Mouse (Mus musculus) kidney, postnatal 0 days (tissue): ENCODE results near the gene Gm3115. TPM values are rescaled to one million over a fixed set of nuclear protein-coding genes. Genes with fewer than 3 reads are reported as not detected.
"Not testable (repeated sequence)": the region's sequence is repeated elsewhere in the genome, so short reads cannot be mapped to it uniquely, and the experiment has no call there.

Experiments
- ATAC-seq: fragments of 200-750 bp; cut with Nextera tagmentation; replicated peaks from 2 replicates; pipeline ENCODE4 v1.8.0; 2017; ENCODE audit warnings: low read depth, moderate number of reproducible peaks, moderate TSS enrichment, moderate library complexity; ENCODE audit not compliant: low FRiP score
- DNase-seq: peaks from one replicate; pipeline ENCODE4 v3.0.0-alpha.2; 2016; ENCODE audit warnings: low spot score
- H3K27ac ChIP-seq: fragments of 300-500 bp; sonication (generic); 2 replicates; pipeline ENCODE4 v1.5.1; 2014; ENCODE audit warnings: mild to moderate bottlenecking
- H3K27me3 ChIP-seq: fragments of 300-500 bp; sonication (generic); 2 replicates; pipeline ENCODE4 v1.6.1; 2014; ENCODE audit warnings: low read length, mixed read lengths; ENCODE audit not compliant: insufficient read depth
- H3K36me3 ChIP-seq: fragments of 300-500 bp; sonication (generic); 2 replicates; pipeline ENCODE4 v1.6.1; 2014; ENCODE audit warnings: low read length, mixed read lengths; ENCODE audit not compliant: insufficient read depth
- H3K4me1 ChIP-seq: fragments of 300-500 bp; sonication (generic); replicated peaks from 2 replicates; pipeline ENCODE4 v1.6.1; 2014; ENCODE audit warnings: antibody characterized with exemption, low read length, mixed read lengths; ENCODE audit not compliant: insufficient read depth
- H3K4me2 ChIP-seq: fragments of 300-500 bp; sonication (generic); 2 replicates; pipeline ENCODE4 v1.6.1; 2014; ENCODE audit warnings: mild to moderate bottlenecking, low read length, moderate library complexity, mixed read lengths
- H3K4me3 ChIP-seq: fragments of 300-500 bp; sonication (generic); replicated peaks from 2 replicates; pipeline ENCODE4 v1.5.1; 2014; ENCODE audit warnings: low read depth, low read length
- H3K9ac ChIP-seq: fragments of 300-500 bp; sonication (generic); 2 replicates; pipeline ENCODE4 v1.6.1; 2014; ENCODE audit warnings: low read depth, low read length
- H3K9me3 ChIP-seq: fragments of 300-500 bp; sonication (generic); replicated peaks from 2 replicates; pipeline ENCODE4 v1.6.1; 2016; ENCODE audit warnings: low read length, inconsistent platforms, mixed read lengths
- WGBS: fragments of 180-500 bp; shearing (Covaris S2); extraction: QIAGEN DNeasy Blood & Tissue Kit; methylation state at CpG from one replicate; pipeline ENCODE4 v1.1.7; 2014; 5-methylcytosine and 5-hydroxymethylcytosine counted together
- polyA plus RNA-seq: library from polyadenylated mRNA; unstranded; fragments of >200 nt; fragmentation: Nextera tagmentation; extraction: Ambion mirVana; gene quantifications from 2 replicates; pipeline ENCODE4 v1.2.1, GENCODE M21; 2015

Gm3115 gene
- not detected in 2 replicates for polyA plus RNA-seq

- H3K9me3 ChIP-seq, H3K36me3 ChIP-seq, ATAC-seq, H3K4me3 ChIP-seq, H3K9ac ChIP-seq, H3K27ac ChIP-seq, H3K4me2 ChIP-seq, H3K4me1 ChIP-seq, DNase-seq, H3K27me3 ChIP-seq: not testable (repeated sequence)
- WGBS: 65% methylated on average over 3 of the region's 3 CpGs
Measured at GRCm38 (mm10) chr14:4083820-4084219, at the start of gene Gm3115. Gene Gm3115, plus strand, starts transcription at chr14:4084120.

- Histone ChIP-seq H3K4me3 (peak within 1 kb of the TSS; percentile 16; the same call in 1 of the 2 replicates), H3K4me2 (peak within 1 kb of the TSS; percentile 49)
- not testable (repeated sequence) for H3K9me3 ChIP-seq, ATAC-seq, H3K27ac ChIP-seq, H3K27me3 ChIP-seq, H3K4me1 ChIP-seq, H3K9ac ChIP-seq, H3K36me3 ChIP-seq
- DNase-seq: peak; percentile 0
- 5% methylated on average over 34 of the region's 37 CpGs for WGBS
Measured at GRCm38 (mm10) chr14:4110426-4110825, 26.5 kb downstream of the Gm3115 start, which contains the start of gene Gm8108. Gene Gm8108, plus strand, starts transcription at chr14:4110526.

- ATAC-seq, H3K4me3 ChIP-seq, H3K27me3 ChIP-seq, H3K4me2 ChIP-seq, H3K9ac ChIP-seq, DNase-seq, H3K4me1 ChIP-seq, H3K36me3 ChIP-seq, H3K27ac ChIP-seq, H3K9me3 ChIP-seq: not testable (repeated sequence)
- 91% methylated on average over 4 of the region's 4 CpGs for whole genome bisulfite sequencing
Measured at GRCm38 (mm10) chr14:4141646-4142045, 57.7 kb downstream of the Gm3115 start.

Other genes starting within 250 kb of the Gm3115 start
- gene Gm3033, start 237.9 kb upstream of the Gm3115 start, polyA plus RNA-seq: not detected in 2 replicates
- gene Gm2916, start 199.9 kb upstream of the Gm3115 start, polyA plus RNA-seq: 0.09 TPM in 1 of 2 replicates, not detected in the other
- gene Gm3029, start 152.4 kb upstream of the Gm3115 start, polyA plus RNA-seq: not detected in 2 replicates
- not detected in 2 replicates for gene Gm3095, start 120.6 kb upstream of the Gm3115 start, polyA plus RNA-seq
- gene Gm3099, start 85.7 kb upstream of the Gm3115 start, polyA plus RNA-seq: not detected in 2 replicates
- 0.11 TPM in 1 of 2 replicates, not detected in the other for gene Gm5796, start 60.2 kb upstream of the Gm3115 start, polyA plus RNA-seq
- 0.14 and 0.36 TPM in 2 replicates for gene Gm8108, start 26.4 kb downstream of the Gm3115 start, polyA plus RNA-seq
- gene Gm3127, start 80.9 kb downstream of the Gm3115 start, polyA plus RNA-seq: not detected in 2 replicates
- 0.20 and 0.21 TPM in 2 replicates for gene Gm2974, start 98.5 kb downstream of the Gm3115 start, polyA plus RNA-seq
- gene Gm3138, start 165.5 kb downstream of the Gm3115 start, polyA plus RNA-seq: not detected in 2 replicates
- gene Gm3149, start 233.2 kb downstream of the Gm3115 start, polyA plus RNA-seq: not detected in 2 replicates